Mouse (Mus musculus) embryonic facial prominence, embryonic 11.5 days (tissue): ENCODE data around the gene Kcnj9. TPM values are rescaled to one million over a fixed set of nuclear protein-coding genes. Genes with fewer than 3 reads are reported as not detected.

ENCODE experiments used
- ATAC-seq: fragments of 200-750 bp; cut with Nextera tagmentation; replicated peaks from 2 replicates; pipeline ENCODE4 v1.8.0; 2017; ENCODE audit warnings: low read depth; ENCODE audit not compliant: insufficient number of reproducible peaks, low FRiP score, low TSS enrichment
- DNase-seq: peaks from one replicate; pipeline ENCODE4 v3.0.0-alpha.2; 2015; ENCODE audit warnings: low spot score
- H3K27ac ChIP-seq: fragments of 300-500 bp; sonication (generic); replicated peaks from 2 replicates; pipeline ENCODE4 v1.5.1; 2014; ENCODE audit warnings: mild to moderate bottlenecking, low read depth, low read length, control low read depth
- H3K27me3 ChIP-seq: fragments of 300-500 bp; sonication (generic); 2 replicates; pipeline ENCODE4 v1.6.1; 2014; ENCODE audit warnings: mild to moderate bottlenecking, low read length, moderate library complexity, mixed read lengths; ENCODE audit not compliant: control insufficient read depth, insufficient read depth
- H3K36me3 ChIP-seq: fragments of 300-500 bp; sonication (generic); replicated peaks from 2 replicates; pipeline ENCODE4 v1.6.1; 2014; ENCODE audit warnings: low read depth, mild to moderate bottlenecking, low read length, moderate library complexity, mixed read lengths; ENCODE audit not compliant: control insufficient read depth, insufficient read depth
- H3K4me1 ChIP-seq: fragments of 300-500 bp; sonication (generic); 2 replicates; pipeline ENCODE4 v1.6.1; 2014; ENCODE audit warnings: low read length, mixed read lengths; ENCODE audit not compliant: control insufficient read depth, insufficient read depth
- H3K4me2 ChIP-seq: fragments of 300-500 bp; sonication (generic); 2 replicates; pipeline ENCODE4 v1.6.1; 2014; ENCODE audit warnings: low read depth, mild to moderate bottlenecking, control low read depth, low read length, moderate library complexity
- H3K4me3 ChIP-seq: fragments of 300-500 bp; sonication (generic); 2 replicates; pipeline ENCODE4 v1.5.1; 2014; ENCODE audit warnings: low read depth, low read length, control low read depth
- H3K9ac ChIP-seq: fragments of 300-500 bp; sonication (generic); replicated peaks from 2 replicates; pipeline ENCODE4 v1.6.1; 2014; ENCODE audit warnings: mild to moderate bottlenecking, control low read depth, low read length
- H3K9me3 ChIP-seq: fragments of 300-500 bp; sonication (generic); replicated peaks from 2 replicates; pipeline ENCODE4 v1.6.1; 2016; ENCODE audit warnings: mild to moderate bottlenecking, low read length, inconsistent platforms, mixed read lengths; ENCODE audit not compliant: control insufficient read depth
- WGBS: fragments of 180-500 bp; shearing (Covaris S2); extraction: QIAGEN DNeasy Blood & Tissue Kit; methylation state at CpG from one replicate; pipeline ENCODE4 v1.1.7; 2014; 5-methylcytosine and 5-hydroxymethylcytosine counted together
- polyA plus RNA-seq: library from polyadenylated mRNA; unstranded; fragments of >200 nt; fragmentation: Nextera tagmentation; extraction: Ambion mirVana; gene quantifications from 2 replicates; pipeline ENCODE4 v1.2.1, GENCODE M21; 2014

The Kcnj9 gene
- polyA plus RNA-seq, 1 experiment from 2014 or later = 0.65 TPM

DNA sequence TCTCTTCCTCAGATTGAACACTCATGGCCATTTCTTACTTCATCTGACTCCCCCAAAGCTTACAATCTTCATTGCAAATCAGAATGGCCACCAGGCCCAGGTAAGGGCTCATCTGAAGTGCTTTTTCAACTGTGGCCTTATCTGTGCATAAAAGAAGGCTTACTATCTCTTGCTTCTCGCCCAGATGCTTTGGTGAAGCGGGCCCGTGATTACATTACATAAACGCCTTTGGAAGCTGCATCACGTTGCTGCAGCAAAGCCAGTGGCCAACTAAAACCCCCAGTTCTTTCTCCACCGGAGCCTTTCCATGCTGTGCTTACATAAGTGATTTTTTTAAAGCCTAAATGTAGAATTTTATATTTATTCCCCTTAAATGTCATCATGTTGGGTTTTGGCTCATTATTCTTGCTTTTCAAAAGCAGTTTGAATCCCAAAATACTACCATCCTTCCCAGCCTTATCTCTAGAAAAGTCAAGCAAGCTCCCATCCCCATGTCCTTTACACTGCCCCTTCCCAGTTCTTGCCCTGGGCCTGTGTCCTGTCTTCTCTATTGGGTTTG, 5.2 kb downstream of the Kcnj9 start:
- WGBS = 56% methylated on average over 6 of the region's 6 CpGs
- no peak overlapping the region for H3K9ac ChIP-seq
- no peaks in the 10 kb centered on the region for H3K36me3 ChIP-seq
- H3K4me3 ChIP-seq = no peak overlapping the region
- no peaks in the 10 kb centered on the region for H3K9me3 ChIP-seq
- H3K4me1 ChIP-seq = no peaks in the 10 kb centered on the region; the same call in 1 of the 2 replicates
- ATAC-seq = no peak
- H3K4me2 ChIP-seq = no peak overlapping the region
- peaks cover 34% of the 10 kb centered on the region for H3K27me3 ChIP-seq
- H3K27ac ChIP-seq = no peak overlapping the region
- DNase-seq = no peak

- ATAC-seq (no peak), DNase-seq (no peak)
- Histone ChIP-seq H3K9ac (no peak overlapping the region), H3K4me2 (no peak overlapping the region), H3K9me3 (no peaks in the 10 kb centered on the region), H3K36me3 (no peaks in the 10 kb centered on the region), H3K27ac (no peak overlapping the region), H3K4me3 (no peak overlapping the region), H3K27me3 (peaks cover 30% of the 10 kb centered on the region), H3K4me1 (no peaks in the 10 kb centered on the region; the same call in 1 of the 2 replicates)
- 29% methylated on average over 5 of the region's 5 CpGs for WGBS
Observed at GRCm38 (mm10) chr1:172323298-172323697, 5.8 kb downstream of the Kcnj9 start.

- peaks cover 26% of the 10 kb centered on the region for H3K27me3 ChIP-seq
- H3K27ac ChIP-seq = no peak overlapping the region
- WGBS = 48% methylated on average over 13 of the region's 13 CpGs
- no peak overlapping the region for H3K4me2 ChIP-seq
- ATAC-seq (no peak), DNase-seq (no peak)
- no peaks in the 10 kb centered on the region; the same call in 1 of the 2 replicates for H3K4me1 ChIP-seq
- H3K9me3 ChIP-seq = no peaks in the 10 kb centered on the region
- H3K4me3 ChIP-seq = no peak overlapping the region
- no peaks in the 10 kb centered on the region for H3K36me3 ChIP-seq
- H3K9ac ChIP-seq = no peak overlapping the region
Observed at GRCm38 (mm10) chr1:172322725-172323124, 6.4 kb downstream of the Kcnj9 start.

DNA sequence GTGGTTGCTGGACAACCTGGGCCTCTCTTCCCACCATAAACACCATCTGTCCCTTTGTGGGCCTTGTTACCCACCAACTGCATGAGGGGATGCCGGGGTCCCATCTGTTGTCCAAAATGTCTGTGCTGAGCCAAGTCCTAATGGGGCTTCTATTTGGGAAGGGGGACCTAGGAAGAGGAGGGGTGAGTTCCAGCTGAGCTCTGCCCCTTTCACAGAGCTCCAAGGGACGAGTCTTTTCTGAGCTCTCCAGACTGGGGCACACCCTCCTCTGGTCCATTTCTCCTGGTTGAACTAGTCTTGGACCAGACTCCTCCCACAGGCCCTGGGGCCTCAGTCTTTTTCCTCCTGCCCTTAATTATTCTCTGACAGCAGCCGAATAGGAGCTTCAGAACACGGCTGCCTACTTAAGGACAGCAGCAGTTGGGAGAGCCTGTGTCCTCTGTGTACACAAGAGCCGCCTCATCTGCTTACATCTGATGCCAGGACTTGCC, 9.2 kb downstream of the Kcnj9 start:
- Histone ChIP-seq H3K27ac (no peak overlapping the region), H3K36me3 (no peaks in the 10 kb centered on the region), H3K27me3 (peaks cover 2% of the 10 kb centered on the region; the same call in 1 of the 2 replicates), H3K9ac (no peak overlapping the region), H3K9me3 (no peaks in the 10 kb centered on the region), H3K4me3 (no peak overlapping the region), H3K4me1 (no peaks in the 10 kb centered on the region), H3K4me2 (no peak overlapping the region)
- DNase-seq (no peak), ATAC-seq (peak; percentile 10; the same call in 1 of the 2 replicates)
- 43% methylated on average over 5 of the region's 5 CpGs for WGBS

DNA sequence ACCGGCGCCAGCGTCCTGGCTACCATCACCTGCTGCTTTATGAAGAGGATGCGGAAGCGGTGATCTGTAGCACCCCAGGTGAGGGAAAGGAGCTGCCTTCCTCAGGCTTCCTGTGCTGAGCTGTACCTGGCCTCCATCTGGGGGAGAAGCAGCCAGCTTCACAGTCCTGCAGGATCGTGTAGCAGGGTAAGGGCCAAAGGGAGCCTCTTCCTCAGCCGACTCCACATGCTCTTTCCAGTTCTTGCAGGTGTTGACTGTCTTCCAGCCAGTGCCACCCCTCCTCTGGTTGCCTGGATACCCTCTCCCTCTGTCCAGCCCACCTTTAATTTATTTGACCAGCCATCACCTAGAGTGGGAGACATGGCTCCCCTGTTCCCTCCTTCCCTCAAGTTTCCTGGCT, 9.8 kb downstream of the Kcnj9 start:
- no peak overlapping the region for H3K4me3 ChIP-seq
- no peaks in the 10 kb centered on the region for H3K27me3 ChIP-seq
- WGBS = 83% methylated on average over 7 of the region's 7 CpGs
- no peaks in the 10 kb centered on the region for H3K9me3 ChIP-seq
- H3K9ac ChIP-seq = no peak overlapping the region
- H3K4me2 ChIP-seq = no peak overlapping the region
- H3K27ac ChIP-seq = no peak overlapping the region
- ATAC-seq (no peak), DNase-seq (no peak)
- H3K4me1 ChIP-seq = no peaks in the 10 kb centered on the region
- no peaks in the 10 kb centered on the region for H3K36me3 ChIP-seq

DNA sequence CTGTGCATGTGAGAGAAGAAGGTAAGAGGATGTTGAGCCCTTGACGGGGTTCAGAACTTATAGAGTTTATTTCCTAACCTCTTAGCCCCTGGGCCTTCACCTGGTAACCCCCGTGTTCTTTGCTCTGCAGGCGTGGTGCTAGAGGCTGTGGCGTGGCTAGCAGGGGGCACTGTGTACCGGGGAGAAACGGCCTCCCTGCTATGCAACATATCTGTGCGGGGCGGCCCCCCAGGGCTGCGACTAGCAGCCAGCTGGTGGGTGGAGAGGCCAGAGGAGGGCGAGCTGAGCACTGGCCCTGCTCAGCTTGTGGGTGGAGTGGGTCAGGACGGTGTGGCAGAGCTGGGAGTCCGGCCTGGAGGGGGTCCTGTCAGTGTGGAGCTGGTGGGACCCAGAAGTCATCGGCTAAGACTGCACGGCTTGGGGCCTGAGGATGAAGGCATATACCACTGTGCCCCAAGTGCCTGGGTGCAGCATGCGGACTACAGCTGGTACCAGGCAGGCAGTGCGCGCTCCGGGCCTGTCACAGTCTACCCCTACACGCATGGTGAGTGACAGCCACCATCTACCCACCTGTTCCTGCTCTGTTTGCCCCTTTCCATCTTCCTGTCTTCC, 10.6 kb downstream of the Kcnj9 start:
- ATAC-seq (peak; percentile 17; the same call in 1 of the 2 replicates), DNase-seq (no peak)
- 84% methylated on average over 19 of the region's 19 CpGs for WGBS
- no peak overlapping the region for H3K27ac ChIP-seq
- no peaks in the 10 kb centered on the region for H3K4me1 ChIP-seq
- no peak overlapping the region for H3K4me3 ChIP-seq
- H3K27me3 ChIP-seq = no peaks in the 10 kb centered on the region
- no peak overlapping the region for H3K9ac ChIP-seq
- H3K4me2 ChIP-seq = no peak overlapping the region
- no peaks in the 10 kb centered on the region for H3K36me3 ChIP-seq
- H3K9me3 ChIP-seq = no peaks in the 10 kb centered on the region

DNA sequence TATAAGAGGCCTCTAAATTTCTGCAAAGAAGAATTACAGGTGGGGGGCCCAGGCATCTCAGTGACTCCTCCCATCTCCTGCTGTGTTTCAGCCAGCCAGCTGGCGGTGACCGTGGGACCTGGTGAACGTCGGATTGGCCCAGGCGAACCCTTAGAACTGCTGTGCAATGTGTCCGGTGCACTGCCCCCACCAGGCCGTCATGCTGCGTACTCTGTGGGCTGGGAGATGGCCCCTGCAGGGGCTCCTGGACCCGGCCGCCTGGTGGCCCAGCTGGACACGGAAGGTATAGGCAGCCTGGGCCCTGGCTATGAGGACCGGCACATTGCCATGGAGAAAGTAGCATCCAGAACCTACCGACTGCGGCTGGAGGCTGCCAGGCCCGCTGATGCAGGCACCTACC, 11.2 kb downstream of the Kcnj9 start:
- no peaks in the 10 kb centered on the region for H3K27me3 ChIP-seq
- no peak overlapping the region for H3K27ac ChIP-seq
- no peaks in the 10 kb centered on the region for H3K36me3 ChIP-seq
- H3K4me3 ChIP-seq = no peak overlapping the region
- H3K9me3 ChIP-seq = no peaks in the 10 kb centered on the region
- no peak overlapping the region for H3K9ac ChIP-seq
- ATAC-seq (no peak), DNase-seq (no peak)
- H3K4me2 ChIP-seq = no peak overlapping the region
- H3K4me1 ChIP-seq = 0 out of 2 replicates have a peak, but pooled peaks cover 2% of the 10 kb centered on the region
- WGBS = 56% methylated on average over 15 of the region's 15 CpGs

GRCm38 (mm10) chr1:172317431-172317830, 11.7 kb downstream of the Kcnj9 start:
- ATAC-seq (0 out of 2 replicates have a peak, but pooled peaks have one; percentile 3), DNase-seq (no peak)
- no peaks in the 10 kb centered on the region for H3K27me3 ChIP-seq
- WGBS = 52% methylated on average over 18 of the region's 18 CpGs
- H3K4me2 ChIP-seq = no peak overlapping the region
- no peak overlapping the region for H3K4me3 ChIP-seq
- H3K36me3 ChIP-seq = no peaks in the 10 kb centered on the region
- H3K9ac ChIP-seq = 0 out of 2 replicates have a peak overlapping the region, but pooled peaks have one; percentile 25
- no peaks in the 10 kb centered on the region for H3K9me3 ChIP-seq
- 0 out of 2 replicates have a peak, but pooled peaks cover 2% of the 10 kb centered on the region for H3K4me1 ChIP-seq
- no peak overlapping the region for H3K27ac ChIP-seq
